Mouse (Mus musculus): ENCODE measurements around the gene Nmbr.

- TF ChIP-seq CTCF (IDR thresholded peaks at IDR 0.05; ENCODE audit: control insufficient read depth, insufficient read depth, insufficient read length) (no peak), CEBPB (IDR thresholded peaks at IDR 0.05; ENCODE audit: low read depth) (no peak), USF1 (IDR thresholded peaks at IDR 0.05; ENCODE audit: low read depth) (no peak), MYOG (IDR thresholded peaks at IDR 0.05; ENCODE audit: control insufficient read depth, extremely low read depth, insufficient read length) (no peak), FOSL1 (IDR thresholded peaks at IDR 0.05; ENCODE audit: insufficient read depth, low read length, poor library complexity, severe bottlenecking) (peak; percentile 2), MAX (IDR thresholded peaks at IDR 0.05) (no peak)
Measured at GRCm38 (mm10) chr10:14660875-14661274, 44.5 kb upstream of the Nmbr start.
